Mouse (Mus musculus) midbrain, embryonic 15.5 days (tissue): Measurements from ENCODE around the gene Sbf2. TPM values are rescaled to one million over a fixed set of nuclear protein-coding genes. Genes with fewer than 3 reads are reported as not detected.

Source experiments
- polyA plus RNA-seq: library from polyadenylated mRNA; unstranded; fragments of >200 nt; fragmentation: Nextera tagmentation; extraction: Ambion mirVana; gene quantifications from 2 replicates; pipeline ENCODE4 v1.2.1, GENCODE M21; 2015

Sbf2 gene
- polyA plus RNA-seq, 1 experiment from 2014 or later, result 69.6 TPM

Other genes with a start within 250 kb of the Sbf2 start
- 4.3 and 4.8 TPM in 2 replicates for gene Adm, start 12.7 kb upstream of the Sbf2 start, polyA plus RNA-seq
- gene Ampd3, start 153.3 kb upstream of the Sbf2 start, polyA plus RNA-seq, result 9.7 and 10.1 TPM in 2 replicates
- 30.7 and 35.5 TPM in 2 replicates for gene Rnf141, start 229.5 kb upstream of the Sbf2 start, polyA plus RNA-seq
- gene Lyve1, start 248.3 kb upstream of the Sbf2 start, polyA plus RNA-seq, result 6.9 and 7.0 TPM in 2 replicates